Mouse (Mus musculus) heart, embryonic 13.5 days (tissue): Measurements from ENCODE around the gene Tbc1d30. TPM values are rescaled to one million over a fixed set of nuclear protein-coding genes. Genes with fewer than 3 reads are reported as not detected.
"Not testable (repeated sequence)": the region's sequence is repeated elsewhere in the genome, so short reads cannot be mapped to it uniquely, and the experiment has no call there.

Experiments used
- ATAC-seq: fragments of 200-750 bp; cut with Nextera tagmentation; 2 replicates; pipeline ENCODE4 v1.8.0; 2017; ENCODE audit warnings: moderate TSS enrichment; ENCODE audit not compliant: insufficient number of reproducible peaks, low FRiP score, low TSS enrichment; ENCODE audit errors: extremely low read depth
- H3K27ac ChIP-seq: fragments of 300-500 bp; sonication (generic); replicated peaks from 2 replicates; pipeline ENCODE4 v1.5.1; 2015; ENCODE audit warnings: moderate library complexity, mild to moderate bottlenecking, inconsistent platforms
- H3K27me3 ChIP-seq: fragments of 300-500 bp; sonication (generic); replicated peaks from 2 replicates; pipeline ENCODE4 v1.6.1; 2015; ENCODE audit warnings: mild to moderate bottlenecking, inconsistent platforms
- H3K36me3 ChIP-seq: fragments of 300-500 bp; sonication (generic); 2 replicates; pipeline ENCODE4 v1.6.1; 2015; ENCODE audit warnings: mild to moderate bottlenecking, inconsistent platforms
- H3K4me1 ChIP-seq: fragments of 300-500 bp; sonication (generic); 2 replicates; pipeline ENCODE4 v1.6.1; 2015; ENCODE audit warnings: inconsistent platforms
- H3K4me2 ChIP-seq: fragments of 300-500 bp; sonication (generic); 2 replicates; pipeline ENCODE4 v1.6.1; 2015; ENCODE audit warnings: inconsistent platforms, mild to moderate bottlenecking, moderate library complexity
- H3K4me3 ChIP-seq: fragments of 300-500 bp; sonication (generic); 2 replicates; pipeline ENCODE4 v1.5.1; 2015; ENCODE audit warnings: moderate library complexity, mild to moderate bottlenecking, inconsistent platforms
- H3K9ac ChIP-seq: fragments of 300-500 bp; sonication (generic); 2 replicates; pipeline ENCODE4 v1.6.1; 2015; ENCODE audit warnings: inconsistent platforms, mild to moderate bottlenecking, moderate library complexity
- H3K9me3 ChIP-seq: fragments of 300-500 bp; sonication (generic); 2 replicates; pipeline ENCODE4 v1.6.1; 2016; ENCODE audit warnings: inconsistent platforms
- WGBS: fragments of 180-500 bp; shearing (Covaris S2); methylation state at CpG from one replicate; pipeline ENCODE4 v1.1.7; 2015; ENCODE audit warnings: mixed read lengths; 5-methylcytosine and 5-hydroxymethylcytosine counted together
- polyA plus RNA-seq: library from polyadenylated mRNA; unstranded; fragments of >200 nt; fragmentation: Nextera tagmentation; extraction: Ambion mirVana; gene quantifications from 2 replicates; pipeline ENCODE4 v1.2.1, GENCODE M21; 2015

Tbc1d30 gene
- polyA plus RNA-seq, 1 experiment from 2014 or later: 1.7 TPM

- 0 out of 2 replicates have a peak overlapping the region, but pooled peaks have one; percentile 9 for H3K4me2 ChIP-seq
These were observed 14.5 kb downstream of the Tbc1d30 start for GRCm38 (mm10) chr10:121336536-121336935.

GRCm38 (mm10) chr10:121334576-121334975, 16.5 kb downstream of the Tbc1d30 start:
- H3K27me3 ChIP-seq: no peaks in the 10 kb centered on the region
- H3K4me3 ChIP-seq: no peak overlapping the region
- peaks cover 4% of the 10 kb centered on the region; the same call in 1 of the 2 replicates for H3K36me3 ChIP-seq
- no peak overlapping the region for H3K27ac ChIP-seq
- H3K4me1 ChIP-seq: no peaks in the 10 kb centered on the region
- 74% methylated on average over 3 of the region's 3 CpGs for WGBS
- ATAC-seq: no peak
- 0 out of 2 replicates have a peak, but pooled peaks cover 3% of the 10 kb centered on the region for H3K9me3 ChIP-seq
- H3K9ac ChIP-seq: no peak overlapping the region
- no peak overlapping the region for H3K4me2 ChIP-seq

More at GRCm38 (mm10) chr10:121336536-121336935, 14.5 kb downstream of the Tbc1d30 start:
- not testable (repeated sequence) for H3K9ac ChIP-seq, H3K27ac ChIP-seq, H3K36me3 ChIP-seq, H3K27me3 ChIP-seq, ATAC-seq, H3K4me3 ChIP-seq, H3K9me3 ChIP-seq
- peaks cover 10% of the 10 kb centered on the region for H3K4me1 ChIP-seq
- WGBS: 58% methylated on average over 14 of the region's 14 CpGs

- Histone ChIP-seq H3K27ac (no peak overlapping the region), H3K36me3 (peaks cover 4% of the 10 kb centered on the region; the same call in 1 of the 2 replicates), H3K9ac (no peak overlapping the region), H3K4me1 (0 out of 2 replicates have a peak, but pooled peaks cover 4% of the 10 kb centered on the region), H3K27me3 (no peaks in the 10 kb centered on the region), H3K4me3 (no peak overlapping the region), H3K4me2 (no peak overlapping the region), H3K9me3 (peaks cover 5% of the 10 kb centered on the region; the same call in 1 of the 2 replicates)
- WGBS: 11% methylated on average over 7 of the region's 7 CpGs
- no peak for ATAC-seq
These were observed 20.1 kb downstream of the Tbc1d30 start for GRCm38 (mm10) chr10:121330940-121331339.

- no peak for ATAC-seq
- Histone ChIP-seq H3K36me3 (peaks cover 4% of the 10 kb centered on the region; the same call in 1 of the 2 replicates), H3K4me1 (0 out of 2 replicates have a peak, but pooled peaks cover 4% of the 10 kb centered on the region), H3K9me3 (peaks cover 5% of the 10 kb centered on the region; the same call in 1 of the 2 replicates), H3K9ac (no peak overlapping the region), H3K4me3 (no peak overlapping the region), H3K27ac (no peak overlapping the region), H3K4me2 (no peak overlapping the region), H3K27me3 (no peaks in the 10 kb centered on the region)
- 68% methylated on average over 4 of the region's 4 CpGs for WGBS
These were observed 21.5 kb downstream of the Tbc1d30 start for GRCm38 (mm10) chr10:121329586-121329985.

- H3K4me3 ChIP-seq: no peak overlapping the region
- no peak overlapping the region for H3K4me2 ChIP-seq
- H3K27ac ChIP-seq: no peak overlapping the region
- H3K27me3 ChIP-seq: no peaks in the 10 kb centered on the region
- H3K9me3 ChIP-seq: peaks cover 5% of the 10 kb centered on the region; the same call in 1 of the 2 replicates
- H3K4me1 ChIP-seq: peaks cover 8% of the 10 kb centered on the region; the same call in 1 of the 2 replicates
- no peak for ATAC-seq
- H3K9ac ChIP-seq: no peak overlapping the region
- no peaks in the 10 kb centered on the region for H3K36me3 ChIP-seq
These were observed 24.9 kb downstream of the Tbc1d30 start for GRCm38 (mm10) chr10:121326167-121326566.

GRCm38 (mm10) chr10:121323493-121323892, 27.6 kb downstream of the Tbc1d30 start:
- no peak overlapping the region for H3K4me2 ChIP-seq
- no peak overlapping the region for H3K9ac ChIP-seq
- 66% methylated on average over 7 of the region's 7 CpGs for WGBS
- ATAC-seq: no peak
- peaks cover 5% of the 10 kb centered on the region; the same call in 1 of the 2 replicates for H3K9me3 ChIP-seq
- H3K27me3 ChIP-seq: no peaks in the 10 kb centered on the region
- H3K4me1 ChIP-seq: peaks cover 8% of the 10 kb centered on the region; the same call in 1 of the 2 replicates
- H3K27ac ChIP-seq: no peak overlapping the region
- no peak overlapping the region for H3K4me3 ChIP-seq
- no peaks in the 10 kb centered on the region for H3K36me3 ChIP-seq

GRCm38 (mm10) chr10:121318397-121318950, 32.6 kb downstream of the Tbc1d30 start:
- peaks cover 12% of the 10 kb centered on the region; the same call in 1 of the 2 replicates for H3K4me1 ChIP-seq
- no peak overlapping the region for H3K4me3 ChIP-seq
- H3K4me2 ChIP-seq: no peak overlapping the region
- ATAC-seq: no peak
- peaks cover 24% of the 10 kb centered on the region for H3K27me3 ChIP-seq
- WGBS: 72% methylated on average over 7 of the region's 7 CpGs
- H3K27ac ChIP-seq: no peak overlapping the region
- no peak overlapping the region for H3K9ac ChIP-seq
- 0 out of 2 replicates have a peak, but pooled peaks cover 5% of the 10 kb centered on the region for H3K9me3 ChIP-seq
- no peaks in the 10 kb centered on the region for H3K36me3 ChIP-seq

- no peak for ATAC-seq
- H3K27ac ChIP-seq: no peak overlapping the region
- H3K36me3 ChIP-seq: no peaks in the 10 kb centered on the region
- peaks cover 9% of the 10 kb centered on the region for H3K4me1 ChIP-seq
- no peak overlapping the region for H3K9ac ChIP-seq
- WGBS: 72% methylated on average over 10 of the region's 10 CpGs
- H3K9me3 ChIP-seq: 0 out of 2 replicates have a peak, but pooled peaks cover 5% of the 10 kb centered on the region
- H3K4me3 ChIP-seq: no peak overlapping the region
- H3K4me2 ChIP-seq: no peak overlapping the region
- peaks cover 45% of the 10 kb centered on the region for H3K27me3 ChIP-seq
These were observed 34.7 kb downstream of the Tbc1d30 start for GRCm38 (mm10) chr10:121316361-121316760.

- ATAC-seq: no peak
- Histone ChIP-seq H3K4me2 (peak overlapping the region; percentile 56), H3K4me3 (0 out of 2 replicates have a peak overlapping the region, but pooled peaks have one; percentile 9), H3K27ac (no peak overlapping the region), H3K9me3 (0 out of 2 replicates have a peak, but pooled peaks cover 5% of the 10 kb centered on the region), H3K4me1 (peaks cover 12% of the 10 kb centered on the region), H3K9ac (no peak overlapping the region), H3K27me3 (peaks cover 52% of the 10 kb centered on the region), H3K36me3 (no peaks in the 10 kb centered on the region)
- WGBS: 30% methylated on average over 27 of the region's 27 CpGs
These were observed 35.5 kb downstream of the Tbc1d30 start for GRCm38 (mm10) chr10:121315321-121316283.

- no peaks in the 10 kb centered on the region for H3K36me3 ChIP-seq
- H3K4me3 ChIP-seq: no peak overlapping the region
- no peak overlapping the region for H3K27ac ChIP-seq
- ATAC-seq: no peak
- peaks cover 25% of the 10 kb centered on the region for H3K4me1 ChIP-seq
- H3K9me3 ChIP-seq: 0 out of 2 replicates have a peak, but pooled peaks cover 5% of the 10 kb centered on the region
- H3K27me3 ChIP-seq: peaks cover 66% of the 10 kb centered on the region
- H3K9ac ChIP-seq: no peak overlapping the region
- H3K4me2 ChIP-seq: no peak overlapping the region
- 36% methylated on average over 4 of the region's 4 CpGs for WGBS
These were observed 36.9 kb downstream of the Tbc1d30 start for GRCm38 (mm10) chr10:121314186-121314585.

GRCm38 (mm10) chr10:121313049-121313448, 38.0 kb downstream of the Tbc1d30 start:
- no peak overlapping the region for H3K4me3 ChIP-seq
- H3K27me3 ChIP-seq: peaks cover 77% of the 10 kb centered on the region
- peaks cover 25% of the 10 kb centered on the region for H3K4me1 ChIP-seq
- no peak for ATAC-seq
- no peak overlapping the region for H3K4me2 ChIP-seq
- H3K9ac ChIP-seq: no peak overlapping the region
- 79% methylated on average over 3 of the region's 3 CpGs for WGBS
- H3K27ac ChIP-seq: no peak overlapping the region
- H3K36me3 ChIP-seq: no peaks in the 10 kb centered on the region
- H3K9me3 ChIP-seq: 0 out of 2 replicates have a peak, but pooled peaks cover 5% of the 10 kb centered on the region
